Mouse (Mus musculus) ES-E14 (cell line): Measurements from ENCODE around the gene Plbd1. TPM values are rescaled to one million over a fixed set of nuclear protein-coding genes. Genes with fewer than 3 reads are reported as not detected.

Experiments used
- DNase-seq: peaks from one replicate; pipeline ENCODE4 v3.0.0-alpha.2; 2013; ENCODE audit warnings: low read depth, low spot score
- H3K27ac ChIP-seq: 2 replicates; pipeline ENCODE4 v1.5.1; 2012; ENCODE audit warnings: low read depth, mild to moderate bottlenecking, low read length, moderate library complexity, mixed read lengths; ENCODE audit not compliant: poor library complexity, insufficient read depth, severe bottlenecking
- H3K36me3 ChIP-seq: 2 replicates; pipeline ENCODE4 v1.6.1; 2012; ENCODE audit warnings: mild to moderate bottlenecking, low read length, moderate library complexity, mixed read lengths; ENCODE audit not compliant: control insufficient read depth, poor library complexity, insufficient read depth, severe bottlenecking
- H3K4me1 ChIP-seq, 2 experiments: fragments of 150-350 bp in 1 of 2; sonication (generic) in 1 of 2; 2 replicates each; pipeline ENCODE4 v1.6.1; 2012; ENCODE audit warnings: low read length in 2 of 2, mild to moderate bottlenecking in 1 of 2, mixed read lengths in 1 of 2; ENCODE audit not compliant: control insufficient read depth in 2 of 2, insufficient read depth in 2 of 2, poor library complexity in 1 of 2
- H3K4me3 ChIP-seq, 2 experiments: fragments of 150-350 bp in 1 of 2; sonication (generic) in 1 of 2; 2 replicates each; pipeline ENCODE4 v1.5.1; 2012; ENCODE audit warnings: low read length in 2 of 2, low read depth in 1 of 2, mild to moderate bottlenecking in 1 of 2, mixed read lengths in 1 of 2; ENCODE audit not compliant: insufficient read depth in 1 of 2, poor library complexity in 1 of 2, severe bottlenecking in 1 of 2
- H3K9ac ChIP-seq: 2 replicates; pipeline ENCODE4 v1.6.1; 2012; ENCODE audit warnings: low read depth, mild to moderate bottlenecking, low read length, mixed read lengths; ENCODE audit not compliant: poor library complexity, insufficient read depth, severe bottlenecking
- H3K9me3 ChIP-seq: fragments of 150-350 bp; sonication (generic); 2 replicates; pipeline ENCODE4 v1.6.1; 2012; ENCODE audit warnings: low read depth, mild to moderate bottlenecking, low read length; ENCODE audit not compliant: control insufficient read depth, insufficient read depth
- CHD2 ChIP-seq: IDR thresholded peaks from 2 replicates; pipeline ENCODE4 v1.6.1; 2014; ENCODE audit warnings: mild to moderate bottlenecking, low read depth, low read length, inconsistent platforms
- HCFC1 ChIP-seq: IDR thresholded peaks from 2 replicates; pipeline ENCODE4 v1.6.1; 2012; ENCODE audit warnings: low read length, inconsistent platforms, borderline replicate concordance; ENCODE audit not compliant: insufficient read depth
- MAFK ChIP-seq: IDR thresholded peaks from 2 replicates; pipeline ENCODE4 v1.6.1; 2014; ENCODE audit warnings: mild to moderate bottlenecking, low read depth, low read length, inconsistent platforms; ENCODE audit not compliant: insufficient read depth
- ZC3H11A ChIP-seq: IDR thresholded peaks from 2 replicates; pipeline ENCODE4 v1.6.1; 2012; ENCODE audit warnings: low read depth, mild to moderate bottlenecking, inconsistent platforms, low read length, borderline replicate concordance
- ZNF384 ChIP-seq: IDR thresholded peaks from 2 replicates; pipeline ENCODE4 v1.6.1; 2012; ENCODE audit warnings: low read depth, low read length, inconsistent platforms
- in situ Hi-C, 2 experiments: fragments of 600-800 bp; cut with MboI; formaldehyde crosslinking; loops; one replicate each; pipeline ENCODE4 v1.15.1; 2025; ENCODE audit warnings: low sequenced_read_pairs in 2 of 2, inconsistent platforms in 1 of 2; ENCODE audit not compliant: unreplicated experiment in 2 of 2
- total RNA-seq: library from RNA; depleted of rRNA; stranded (reverse); fragments of 300-350 nt; gene quantifications from 2 replicates; pipeline ENCODE4 v1.2.3, GENCODE M21; 2012; rRNA removed

Plbd1 gene
- total RNA-seq = 2.5 and 3.0 TPM in 2 replicates

DNA sequence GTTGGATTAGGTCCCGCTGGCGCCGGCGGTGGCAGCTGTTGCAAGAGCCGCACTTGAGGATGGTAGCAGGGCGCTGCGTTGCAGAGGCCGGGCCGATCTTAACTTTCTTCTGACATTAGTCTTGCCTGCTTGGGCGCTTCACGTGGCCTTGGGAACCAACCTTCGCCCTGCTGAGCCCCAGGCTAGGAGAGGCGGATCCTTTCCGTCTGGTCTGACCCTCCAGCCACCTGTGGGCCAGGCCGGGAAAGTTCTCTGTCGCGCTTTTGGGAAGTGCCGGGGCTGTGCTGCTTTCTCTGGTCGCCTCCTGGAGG, at the start of gene Plbd1:
Plbd1 (minus strand) TSS at position 223 of the 311 bp plus-strand sequence.
- in situ Hi-C loops = no loop called here
- TF ChIP-seq MAFK = no peak
- no peak for TF ChIP-seq ZC3H11A
- no peak for TF ChIP-seq CHD2
- TF ChIP-seq HCFC1 = no peak
- TF ChIP-seq ZNF384 = no peak
- peak within 1 kb of the TSS; percentile 69 to 73 for H3K4me3 ChIP-seq
- no peak within 1 kb of the TSS for H3K27ac ChIP-seq
- peaks cover 0 to 2% of the 10 kb centered on the region in 2 experiments; a peak in 1 of 4 replicates for H3K4me1 ChIP-seq
- no peaks in the 10 kb centered on the region for H3K36me3 ChIP-seq
- peak within 1 kb of the TSS; percentile 70 for H3K9ac ChIP-seq
- H3K9me3 ChIP-seq = no peaks in the 10 kb centered on the region
- DNase-seq = peak; percentile 40

DNA sequence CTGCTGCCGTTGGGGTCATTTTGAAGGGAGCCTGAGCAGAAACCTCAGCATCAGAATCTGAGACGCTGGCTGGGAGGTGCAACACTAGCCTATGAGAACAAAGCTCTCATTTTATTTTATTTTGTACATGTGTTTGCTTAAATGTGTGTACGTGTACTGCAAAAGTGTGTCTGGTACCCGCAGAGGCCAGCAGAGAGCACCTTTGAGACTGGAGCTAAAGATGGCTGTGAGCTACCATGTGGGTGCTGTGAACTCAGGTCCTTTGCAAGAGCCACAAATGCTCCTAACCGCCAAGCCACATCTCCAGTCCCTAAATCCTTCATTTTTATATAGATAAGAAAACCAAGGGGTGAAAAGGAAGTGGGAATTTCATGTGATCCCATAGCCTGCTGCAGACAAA, 48.7 kb upstream of the Plbd1 start:
- no peak for DNase-seq
- H3K4me3 ChIP-seq = no peak overlapping the region
- no peaks in the 10 kb centered on the region for H3K4me1 ChIP-seq
- H3K9me3 ChIP-seq = no peaks in the 10 kb centered on the region
- H3K36me3 ChIP-seq = no peaks in the 10 kb centered on the region
- in situ Hi-C loops = no loop called here
- TF ChIP-seq ZNF384 (no peak), CHD2 (no peak), MAFK (no peak), ZC3H11A (no peak), HCFC1 (no peak)
- H3K9ac ChIP-seq = no peak overlapping the region
- H3K27ac ChIP-seq = no peak overlapping the region

DNA sequence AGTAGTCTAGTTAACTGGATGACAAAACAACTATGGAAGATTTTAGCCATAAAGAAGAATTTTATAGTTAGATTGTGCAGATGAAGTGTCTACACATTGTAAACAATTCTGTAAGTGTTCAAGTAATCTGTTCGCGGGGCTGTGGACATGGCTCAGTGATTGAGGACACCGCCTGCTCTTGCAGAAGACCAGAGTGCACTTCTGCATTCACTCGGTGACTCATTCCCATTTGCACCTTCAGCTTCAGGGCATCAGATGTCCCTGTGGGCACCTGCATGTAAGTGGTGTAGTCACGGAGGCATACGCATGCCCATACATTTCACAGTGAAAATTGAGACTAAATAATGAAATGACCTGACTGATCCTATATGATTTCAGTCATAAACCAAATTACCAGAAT, 46.9 kb upstream of the Plbd1 start:
- Histone ChIP-seq H3K9ac (no peak overlapping the region), H3K9me3 (no peaks in the 10 kb centered on the region), H3K27ac (no peak overlapping the region), H3K4me1 (no peaks in the 10 kb centered on the region), H3K36me3 (no peaks in the 10 kb centered on the region), H3K4me3 (no peak overlapping the region)
- DNase-seq = no peak
- in situ Hi-C loops = no loop called here
- TF ChIP-seq MAFK (no peak), HCFC1 (no peak), CHD2 (no peak), ZC3H11A (no peak), ZNF384 (no peak)

DNA sequence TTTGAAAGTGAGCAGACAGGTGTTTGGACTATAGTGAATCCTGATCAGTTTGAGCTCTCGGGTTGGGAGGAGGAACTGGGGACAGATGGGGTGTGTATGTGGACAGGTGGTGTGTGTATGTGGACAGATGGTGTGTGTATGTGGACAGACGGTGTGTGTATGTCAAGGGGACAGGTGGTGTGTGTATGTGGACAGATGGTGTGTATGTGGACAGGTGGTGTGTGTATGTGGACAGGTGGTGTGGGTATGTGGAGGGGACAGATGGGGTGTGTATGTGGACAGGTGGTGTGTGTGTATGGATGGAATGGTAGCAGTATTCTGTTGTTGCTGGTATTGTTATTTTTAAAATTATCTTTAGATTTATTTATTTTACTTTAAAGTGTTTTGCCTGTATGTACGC, 40.1 kb upstream of the Plbd1 start:
- no peak for TF ChIP-seq CHD2
- TF ChIP-seq ZNF384 = no peak
- no peak for TF ChIP-seq HCFC1
- no peak for TF ChIP-seq ZC3H11A
- no peak for TF ChIP-seq MAFK
- no peak overlapping the region for H3K27ac ChIP-seq
- H3K4me3 ChIP-seq = no peak overlapping the region
- in situ Hi-C loops = no loop called here
- DNase-seq = no peak
- no peaks in the 10 kb centered on the region for H3K36me3 ChIP-seq
- H3K9ac ChIP-seq = no peak overlapping the region
- no peaks in the 10 kb centered on the region for H3K4me1 ChIP-seq
- no peaks in the 10 kb centered on the region for H3K9me3 ChIP-seq

DNA sequence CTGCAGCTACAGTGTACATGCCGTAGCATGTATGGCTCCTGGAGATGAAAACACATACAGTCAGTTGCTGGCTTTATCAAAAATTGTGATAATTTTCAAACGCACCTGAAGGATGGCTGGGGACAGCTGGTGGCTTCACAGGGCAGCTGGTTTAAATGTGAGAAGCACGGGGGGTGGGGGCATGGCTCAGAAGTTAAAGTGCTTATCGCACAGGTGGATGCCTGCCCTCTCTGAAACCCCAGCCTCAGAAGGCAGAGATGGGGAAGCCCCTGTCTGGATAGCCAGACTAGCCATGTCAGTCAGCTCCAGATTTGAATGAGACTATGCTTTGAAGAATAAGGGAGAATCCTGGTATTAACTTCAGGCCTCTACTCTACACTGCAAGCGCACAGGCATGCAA, 39.5 kb upstream of the Plbd1 start:
- Histone ChIP-seq H3K9ac (no peak overlapping the region), H3K4me1 (no peaks in the 10 kb centered on the region), H3K27ac (no peak overlapping the region), H3K4me3 (no peak overlapping the region), H3K9me3 (no peaks in the 10 kb centered on the region), H3K36me3 (no peaks in the 10 kb centered on the region)
- no peak for DNase-seq
- in situ Hi-C loops = no loop called here
- TF ChIP-seq MAFK = no peak
- no peak for TF ChIP-seq ZC3H11A
- TF ChIP-seq CHD2 = no peak
- TF ChIP-seq HCFC1 = no peak
- no peak for TF ChIP-seq ZNF384
